Mouse (Mus musculus): ENCODE measurements around the gene Itga3. TPM values are rescaled to one million over a fixed set of nuclear protein-coding genes. Genes with fewer than 3 reads are reported as not detected.
A peak's percentile ranks its signal among the peaks of the same experiment; 100 is the strongest.

The Itga3 gene
- total RNA-seq, 2 experiments from 2014 or later: 12.1 to 14.0 TPM

GRCm38 (mm10) chr11:95070140-95071107 is 6.2 kb downstream of the Itga3 start:
- no peak for DNase-seq

GRCm38 (mm10) chr11:95069226-95069957 is 7.2 kb downstream of the Itga3 start:
- DNase-seq: no peak

DNA sequence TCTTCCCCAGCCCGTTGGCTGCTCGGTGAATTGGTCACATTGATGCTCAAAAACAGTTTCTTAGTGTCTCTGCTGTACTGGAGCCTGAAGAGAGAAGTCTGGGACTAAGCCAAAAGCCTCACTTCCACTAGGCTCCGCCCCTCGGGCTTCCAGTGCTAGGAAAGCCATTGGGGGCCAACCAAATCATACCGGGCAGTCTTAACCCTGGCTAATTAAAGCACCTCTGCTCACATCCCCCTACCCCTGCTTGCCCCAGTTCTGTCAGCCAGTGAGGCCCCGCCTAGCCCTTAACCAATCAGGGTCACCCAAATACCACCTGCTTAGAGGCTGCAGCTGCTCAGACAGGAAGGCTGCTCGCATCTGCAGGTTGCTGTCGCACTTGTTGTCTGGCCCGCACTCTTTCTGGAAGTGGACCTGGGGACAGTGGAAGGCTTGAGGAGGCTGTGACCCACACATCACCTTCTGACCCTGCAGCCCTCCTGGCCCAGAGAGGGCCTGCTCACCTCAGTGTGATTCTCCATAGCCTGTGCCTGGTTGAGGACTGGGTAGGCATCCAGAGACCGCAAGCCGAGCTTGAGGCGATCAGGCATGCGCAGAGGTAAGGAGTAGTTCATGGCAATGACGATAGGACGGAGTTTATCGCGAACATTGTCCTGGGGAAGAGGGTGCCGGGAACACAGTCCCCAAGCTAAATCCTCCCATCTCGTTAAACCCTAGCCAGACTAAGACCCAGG is 19.7 kb downstream of the Itga3 start:
- no peak for DNase-seq

- no peak for DNase-seq
These were observed 23.5 kb downstream of the Itga3 start for GRCm38 (mm10) chr11:95053062-95053461.

GRCm38 (mm10) chr11:95046980-95047680 is 29.5 kb downstream of the Itga3 start:
- DNase-seq: peak in 1 of 2 experiments; percentile 54

DNA sequence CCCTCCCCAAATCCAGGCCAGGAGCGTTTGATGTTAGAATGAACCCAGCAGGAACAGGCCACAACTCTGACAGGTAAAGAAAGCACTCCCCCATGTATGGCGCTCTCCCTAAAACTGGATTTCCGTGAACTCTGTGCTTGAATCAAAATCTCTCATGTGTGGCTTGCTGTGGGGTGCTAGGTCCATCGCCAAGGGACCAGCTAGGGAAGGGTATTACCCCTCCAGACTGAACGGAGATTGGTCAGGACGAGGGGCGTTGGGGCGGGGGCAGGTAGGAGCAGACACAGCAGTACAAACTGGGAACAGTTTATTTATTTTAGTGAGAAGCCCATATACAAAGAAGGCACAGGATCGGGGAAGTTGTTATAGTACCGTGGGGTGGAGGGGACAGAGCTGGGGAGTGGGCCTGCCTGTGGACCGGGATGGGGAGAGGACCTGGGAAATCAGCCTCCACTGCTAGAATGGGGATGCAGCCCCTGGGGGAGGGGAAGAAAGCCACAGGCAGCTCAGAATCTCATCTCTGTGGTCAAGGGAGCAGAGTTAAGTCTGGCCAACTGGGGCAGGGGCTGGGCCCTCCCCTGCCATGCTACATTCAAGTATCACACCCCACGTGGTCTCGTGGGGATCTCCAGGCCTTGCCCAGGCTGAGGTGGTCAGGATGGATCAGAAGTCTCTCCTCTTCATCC is 32.3 kb downstream of the Itga3 start:
- DNase-seq: no peak

DNA sequence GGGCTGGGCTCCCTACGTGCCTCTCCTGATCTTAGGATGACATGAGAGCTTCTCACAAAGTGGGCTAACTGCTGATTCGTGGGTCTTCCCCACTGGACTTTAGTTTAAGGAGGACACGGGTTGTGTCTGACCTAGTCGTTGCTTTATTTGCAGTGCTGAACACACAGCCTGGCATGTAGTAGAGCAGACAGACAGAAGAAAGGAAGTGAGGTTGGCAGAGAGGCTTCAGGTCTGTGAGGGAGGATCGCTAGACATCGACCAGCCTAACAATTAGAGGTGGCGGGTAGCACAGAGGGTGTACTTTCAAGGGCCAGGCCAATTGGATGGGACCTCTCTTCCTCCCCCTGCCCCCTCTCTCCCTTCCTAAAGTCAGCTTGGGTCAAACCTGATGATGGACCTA is 33.0 kb downstream of the Itga3 start:
- no peak for DNase-seq

DNA sequence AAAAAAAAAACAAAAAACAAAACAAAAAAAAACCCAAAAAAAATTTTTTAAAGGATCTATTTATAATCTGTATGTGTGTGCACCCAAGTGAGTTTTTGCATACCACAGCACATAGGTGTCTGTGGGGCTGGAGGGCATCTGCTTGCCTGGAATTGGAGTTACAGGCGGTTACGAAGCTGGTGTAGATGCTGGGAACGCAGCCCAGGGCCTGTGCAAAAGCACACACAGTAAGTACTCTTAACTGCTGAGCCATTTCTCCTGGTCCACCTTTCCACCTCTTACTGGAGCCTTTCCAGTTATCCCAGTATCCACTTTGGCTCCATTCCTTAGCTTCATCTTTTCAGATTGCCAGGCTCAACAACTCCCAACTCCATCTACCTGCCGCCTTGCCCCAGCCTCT is 33.5 kb downstream of the Itga3 start:
- no peak for DNase-seq

DNA sequence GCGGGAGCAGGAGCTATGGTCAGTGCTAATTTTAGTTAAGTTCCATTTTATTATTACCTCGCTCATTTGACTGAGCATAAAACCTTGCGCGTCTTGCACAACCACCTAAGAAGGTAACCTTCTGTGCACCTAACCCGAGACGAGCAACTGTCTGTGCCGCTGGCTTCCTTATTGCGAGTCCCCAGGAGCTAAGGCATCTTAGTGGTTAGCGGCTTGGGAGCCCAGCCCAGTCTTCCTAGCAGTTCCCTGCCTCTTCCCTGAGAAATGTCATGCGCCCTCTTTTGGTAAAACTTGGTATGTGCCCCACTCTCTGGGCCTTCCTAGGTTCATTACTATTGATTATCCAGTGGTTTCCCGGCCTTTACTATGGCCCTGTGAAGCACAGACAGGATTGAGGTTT is 34.5 kb downstream of the Itga3 start:
- peak; percentile 76 to 83 for DNase-seq

GRCm38 (mm10) chr11:95041139-95041609 is 35.4 kb downstream of the Itga3 start, which contains the start of gene Pdk2:
Gene Pdk2 (minus strand): TSS chr11:95041354.
- peak; percentile 94 to 96 for DNase-seq

GRCm38 (mm10) chr11:95040491-95041138 is 36.0 kb downstream of the Itga3 start:
- DNase-seq: peak in 1 of 2 experiments; percentile 50

DNA sequence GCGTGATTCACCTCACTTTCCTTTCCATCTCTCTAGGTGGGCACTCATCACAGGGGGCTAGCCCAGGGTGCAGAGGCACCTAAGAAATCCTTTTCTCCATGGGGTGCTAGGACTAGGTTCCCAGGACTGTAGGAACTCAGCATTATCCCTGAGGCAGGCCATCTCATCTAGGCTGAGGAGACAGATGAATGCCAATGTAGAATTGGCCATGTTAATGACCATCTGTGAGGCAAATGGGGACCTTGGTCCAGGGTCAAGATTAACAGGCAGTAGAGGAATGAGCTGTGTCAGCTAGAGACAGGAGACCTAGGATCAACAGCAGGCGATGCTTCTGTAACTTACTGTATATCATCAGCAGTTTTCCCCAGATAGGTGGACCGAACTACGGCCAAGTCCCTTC is 36.8 kb downstream of the Itga3 start:
- no peak for DNase-seq

- DNase-seq: no peak
These were observed 37.6 kb downstream of the Itga3 start for GRCm38 (mm10) chr11:95038818-95039655.

- DNase-seq: no peak
These were observed 38.3 kb downstream of the Itga3 start for GRCm38 (mm10) chr11:95038156-95038817.

GRCm38 (mm10) chr11:95037306-95037705 is 39.3 kb downstream of the Itga3 start:
- no peak for DNase-seq

DNA sequence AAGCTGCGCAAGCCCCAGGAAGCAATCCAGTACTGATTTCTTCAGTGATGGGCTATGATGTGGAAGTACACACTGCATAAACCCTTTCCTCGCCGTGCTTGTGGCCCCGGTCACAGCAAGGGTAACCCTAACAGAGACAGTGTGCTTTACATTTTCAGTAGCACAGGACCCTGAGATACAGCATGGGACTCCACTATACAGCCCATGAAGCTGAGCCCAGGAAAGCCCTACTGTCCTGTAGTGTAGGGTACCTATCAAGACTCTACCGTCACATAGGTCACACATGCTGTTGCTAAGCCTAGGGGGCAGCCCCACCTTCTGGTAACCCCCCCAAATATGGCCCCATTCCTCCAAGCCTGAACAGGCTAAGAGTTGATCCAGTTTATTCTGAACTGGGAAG is 40.1 kb downstream of the Itga3 start:
- no peak for DNase-seq

DNA sequence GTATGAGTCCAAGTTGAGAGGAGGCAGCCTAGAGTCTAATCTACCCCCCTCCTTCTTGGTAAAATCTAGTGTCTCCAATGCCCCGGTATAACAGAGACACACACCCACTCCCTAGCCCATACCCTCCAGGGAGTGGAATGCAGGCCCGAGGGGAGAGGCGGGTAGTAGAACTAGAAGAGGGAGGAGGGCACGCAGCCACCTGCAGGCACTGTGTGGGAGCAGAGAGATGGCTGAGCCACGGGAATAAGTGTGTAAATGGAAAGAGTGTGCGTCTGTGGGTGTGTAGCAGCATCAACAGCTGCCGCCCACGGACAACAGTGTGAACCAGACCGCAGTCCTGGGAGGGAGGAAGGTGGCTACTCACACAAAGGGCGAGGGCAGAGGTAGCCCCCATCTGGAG is 41.7 kb downstream of the Itga3 start:
- DNase-seq: no peak

DNA sequence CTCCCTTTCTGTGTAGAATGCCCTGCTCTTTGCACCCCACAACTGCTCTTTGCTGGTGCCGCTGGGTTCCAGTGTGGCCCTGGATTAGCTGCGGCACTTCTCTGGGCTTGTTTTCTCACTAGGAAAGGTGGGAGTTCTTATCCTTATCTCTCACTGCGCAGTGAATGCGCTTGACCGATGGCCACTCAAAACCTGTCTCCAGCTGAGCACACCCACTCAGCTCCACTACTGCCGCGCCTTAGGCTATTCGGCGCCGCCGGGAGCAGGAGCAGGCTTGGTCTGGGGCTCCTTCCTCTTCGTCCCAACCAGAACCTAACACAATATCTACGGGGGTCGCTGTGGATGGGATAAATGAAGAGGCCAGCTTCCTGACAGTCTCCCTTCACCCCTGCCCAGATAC is 43.0 kb downstream of the Itga3 start:
- DNase-seq: no peak

- no peak for DNase-seq
These were observed 43.7 kb downstream of the Itga3 start for GRCm38 (mm10) chr11:95032945-95033344.
